Mouse (Mus musculus) monocyte, adult 59 days (primary cell): Measurements from ENCODE around the gene Olfr776. TPM values are rescaled to one million over a fixed set of nuclear protein-coding genes. Genes with fewer than 3 reads are reported as not detected.

Experiments used
- total RNA-seq, 2 experiments: library from RNA; stranded (reverse); gene quantifications; one replicate each; pipeline ENCODE4 v1.2.4; 2023

Gene Olfr776
- total RNA-seq: not detected

GRCm38 (mm10) chr10:129258827-129259226 lies at the start of gene Olfr776:
Gene Olfr776 (plus strand): TSS chr10:129259127.

DNA sequence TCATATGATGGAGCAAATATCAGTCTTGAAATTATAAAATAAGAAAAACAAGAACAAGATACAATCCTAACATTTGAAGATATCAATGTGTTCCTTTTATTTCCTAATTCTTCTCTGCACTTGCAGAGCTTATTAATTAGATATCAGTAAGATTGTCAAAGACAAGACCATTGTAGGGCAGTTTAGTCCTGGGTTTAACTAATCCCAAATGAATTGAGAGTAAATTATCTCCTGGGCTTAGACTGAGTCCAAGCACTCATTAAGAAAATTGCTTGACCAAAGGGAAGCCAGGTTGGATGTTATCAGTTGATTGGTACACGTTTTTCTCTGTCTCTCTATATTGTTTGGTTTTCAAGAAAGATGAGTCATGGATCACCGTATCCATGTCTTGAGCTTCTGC lies 23.0 kb upstream of the Olfr776 start, which contains the start of gene Olfr774:
Gene Olfr774 (plus strand): TSS at position 301 of the 400 bp plus-strand sequence.

DNA sequence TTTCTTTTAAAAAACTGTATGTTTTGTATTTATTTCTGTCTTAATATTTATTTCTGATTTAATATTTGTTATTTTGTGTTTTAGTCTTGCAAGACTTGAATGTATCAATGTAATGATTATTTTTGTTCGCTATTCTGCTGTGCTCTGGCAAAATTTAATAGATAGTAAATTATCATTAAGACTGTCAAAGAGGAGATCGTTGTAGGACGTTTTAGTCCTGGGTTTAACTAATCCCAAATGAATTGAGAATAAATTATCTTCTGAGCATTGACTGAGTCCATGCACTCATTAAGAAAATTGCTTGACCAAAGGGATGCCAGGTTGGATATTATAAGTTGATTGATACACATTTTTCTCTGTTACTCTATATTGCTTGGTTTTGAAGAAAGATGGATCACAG lies 10.8 kb upstream of the Olfr776 start, which contains the start of gene Olfr775:
Gene Olfr775 (plus strand): TSS at position 301 of the 400 bp plus-strand sequence.

GRCm38 (mm10) chr10:129271081-129271535 lies 12.2 kb downstream of the Olfr776 start, which contains the start of gene Olfr777:
Gene Olfr777 (minus strand): TSS chr10:129271485.

Other genes with a start within 250 kb of the Olfr776 start
- not detected for gene Olfr763, start 248.3 kb upstream of the Olfr776 start, total RNA-seq
- not detected for gene Olfr764-ps1, start 219.2 kb upstream of the Olfr776 start, total RNA-seq
- gene Olfr765, start 209.1 kb upstream of the Olfr776 start, total RNA-seq: not detected
- gene Olfr766-ps1, start 190.2 kb upstream of the Olfr776 start, total RNA-seq: not detected
- gene Olfr767, start 176.2 kb upstream of the Olfr776 start, total RNA-seq: not detected
- not detected for gene Olfr768, start 159.8 kb upstream of the Olfr776 start, total RNA-seq
- not detected for gene Olfr769, start 141.3 kb upstream of the Olfr776 start, total RNA-seq
- not detected for gene Olfr770, start 120.1 kb upstream of the Olfr776 start, total RNA-seq
- gene Olfr771, start 94.4 kb upstream of the Olfr776 start, total RNA-seq: not detected
- not detected for gene Olfr772, start 81.2 kb upstream of the Olfr776 start, total RNA-seq
- gene Olfr773, start 71.7 kb upstream of the Olfr776 start, total RNA-seq: not detected
- not detected for gene Olfr774, start 22.9 kb upstream of the Olfr776 start, total RNA-seq
- gene Olfr775, start 10.7 kb upstream of the Olfr776 start, total RNA-seq: not detected
- not detected for gene Olfr777, start 12.4 kb downstream of the Olfr776 start, total RNA-seq
- gene Olfr780, start 59.0 kb downstream of the Olfr776 start, total RNA-seq: not detected
- gene Olfr781, start 69.7 kb downstream of the Olfr776 start, total RNA-seq: not detected
- gene Olfr782, start 89.7 kb downstream of the Olfr776 start, total RNA-seq: not detected
- gene Olfr784, start 125.0 kb downstream of the Olfr776 start, total RNA-seq: not detected
- not detected for gene Olfr785, start 146.3 kb downstream of the Olfr776 start, total RNA-seq
- not detected for gene Olfr786, start 168.2 kb downstream of the Olfr776 start, total RNA-seq
- not detected for gene Olfr787, start 202.7 kb downstream of the Olfr776 start, total RNA-seq
- not detected for gene Olfr788, start 211.9 kb downstream of the Olfr776 start, total RNA-seq
- not detected for gene Olfr789, start 225.6 kb downstream of the Olfr776 start, total RNA-seq
- not detected for gene Olfr790, start 239.4 kb downstream of the Olfr776 start, total RNA-seq